Mouse (Mus musculus): ENCODE measurements around the gene Clcn3. TPM values are rescaled to one million over a fixed set of nuclear protein-coding genes. Genes with fewer than 3 reads are reported as not detected.

The Clcn3 gene
- total RNA-seq, 1 experiment from 2014 or later, result 58.0 TPM

- peak; percentile 76 for ATAC-seq (ENCODE audit: extremely low read depth, insufficient number of reproducible peaks, low FRiP score, poor library complexity, severe bottlenecking)
These were observed 26.3 kb downstream of the Clcn3 start for GRCm38 (mm10) chr8:60956847-60957246.

GRCm38 (mm10) chr8:60954281-60955014 is 28.7 kb downstream of the Clcn3 start:
- ATAC-seq (ENCODE audit: extremely low read depth, insufficient number of reproducible peaks, low FRiP score, poor library complexity, severe bottlenecking), result peak; percentile 46; the same call in 1 of the 2 replicates

- no peak for ATAC-seq (ENCODE audit: extremely low read depth, insufficient number of reproducible peaks, low FRiP score, poor library complexity, severe bottlenecking)
These were observed 30.3 kb downstream of the Clcn3 start for GRCm38 (mm10) chr8:60952803-60953202.

GRCm38 (mm10) chr8:60951757-60952156 is 31.3 kb downstream of the Clcn3 start:
- ATAC-seq (ENCODE audit: extremely low read depth, insufficient number of reproducible peaks, low FRiP score, poor library complexity, severe bottlenecking), result no peak

- ATAC-seq (ENCODE audit: extremely low read depth, insufficient number of reproducible peaks, low FRiP score, poor library complexity, severe bottlenecking), result no peak
These were observed 31.8 kb downstream of the Clcn3 start for GRCm38 (mm10) chr8:60951271-60951670.

GRCm38 (mm10) chr8:60949859-60950258 is 33.2 kb downstream of the Clcn3 start:
- ATAC-seq (ENCODE audit: extremely low read depth, insufficient number of reproducible peaks, low FRiP score, poor library complexity, severe bottlenecking), result no peak

- ATAC-seq (ENCODE audit: extremely low read depth, insufficient number of reproducible peaks, low FRiP score, poor library complexity, severe bottlenecking), result no peak
These were observed 35.6 kb downstream of the Clcn3 start for GRCm38 (mm10) chr8:60947503-60947902.

- no peak for ATAC-seq (ENCODE audit: extremely low read depth, insufficient number of reproducible peaks, low FRiP score, poor library complexity, severe bottlenecking)
These were observed 40.2 kb downstream of the Clcn3 start for GRCm38 (mm10) chr8:60942867-60943266.

- ATAC-seq (ENCODE audit: extremely low read depth, insufficient number of reproducible peaks, low FRiP score, poor library complexity, severe bottlenecking), result no peak
These were observed 44.2 kb downstream of the Clcn3 start for GRCm38 (mm10) chr8:60938717-60939424.

GRCm38 (mm10) chr8:60933617-60934016 is 49.5 kb downstream of the Clcn3 start:
- no peak for ATAC-seq (ENCODE audit: extremely low read depth, insufficient number of reproducible peaks, low FRiP score, poor library complexity, severe bottlenecking)

- ATAC-seq (ENCODE audit: extremely low read depth, insufficient number of reproducible peaks, low FRiP score, poor library complexity, severe bottlenecking), result no peak
These were observed 62.9 kb downstream of the Clcn3 start for GRCm38 (mm10) chr8:60920176-60920575.

GRCm38 (mm10) chr8:60919069-60919468 is 64.0 kb downstream of the Clcn3 start:
- no peak for ATAC-seq (ENCODE audit: extremely low read depth, insufficient number of reproducible peaks, low FRiP score, poor library complexity, severe bottlenecking)

GRCm38 (mm10) chr8:60912554-60912953 is 70.5 kb downstream of the Clcn3 start:
- ATAC-seq (ENCODE audit: extremely low read depth, insufficient number of reproducible peaks, low FRiP score, poor library complexity, severe bottlenecking), result no peak

- no peak for ATAC-seq (ENCODE audit: extremely low read depth, insufficient number of reproducible peaks, low FRiP score, poor library complexity, severe bottlenecking)
These were observed 71.0 kb downstream of the Clcn3 start for GRCm38 (mm10) chr8:60912081-60912480.

- ATAC-seq (ENCODE audit: extremely low read depth, insufficient number of reproducible peaks, low FRiP score, poor library complexity, severe bottlenecking), result no peak
These were observed 83.0 kb downstream of the Clcn3 start for GRCm38 (mm10) chr8:60900147-60900546.

- ATAC-seq (ENCODE audit: extremely low read depth, insufficient number of reproducible peaks, low FRiP score, poor library complexity, severe bottlenecking), result no peak
These were observed 87.2 kb downstream of the Clcn3 start for GRCm38 (mm10) chr8:60895878-60896277.

- no peak for ATAC-seq (ENCODE audit: extremely low read depth, insufficient number of reproducible peaks, low FRiP score, poor library complexity, severe bottlenecking)
These were observed 91.3 kb downstream of the Clcn3 start for GRCm38 (mm10) chr8:60891757-60892156.

- ATAC-seq (ENCODE audit: extremely low read depth, insufficient number of reproducible peaks, low FRiP score, poor library complexity, severe bottlenecking), result no peak
These were observed 92.6 kb downstream of the Clcn3 start for GRCm38 (mm10) chr8:60890520-60890874.

GRCm38 (mm10) chr8:60889843-60890519 is 93.1 kb downstream of the Clcn3 start, which contains the start of gene Hpf1:
TSS of gene Hpf1 (plus strand) at chr8:60890418.
- peak; percentile 99 for ATAC-seq (ENCODE audit: extremely low read depth, insufficient number of reproducible peaks, low FRiP score, poor library complexity, severe bottlenecking)

Data from neutrophil, adult 5-6 weeks (primary cell).